Mouse (Mus musculus) kidney, adult 8-10 months (tissue): ENCODE results near the gene Zdhhc24.
A peak's percentile ranks its signal among the peaks of the same experiment; 100 is the strongest.

Source experiments
- DNase-seq, 2 experiments: peaks; one replicate each; pipeline ENCODE4 v3.0.0; 2022

The Zdhhc24 gene

GRCm38 (mm10) chr19:4879324-4879703, 846 bp downstream of the Zdhhc24 start:
- no peak for DNase-seq

- DNase-seq, result no peak
These were observed 5.5 kb downstream of the Zdhhc24 start for GRCm38 (mm10) chr19:4883961-4884360.

DNA sequence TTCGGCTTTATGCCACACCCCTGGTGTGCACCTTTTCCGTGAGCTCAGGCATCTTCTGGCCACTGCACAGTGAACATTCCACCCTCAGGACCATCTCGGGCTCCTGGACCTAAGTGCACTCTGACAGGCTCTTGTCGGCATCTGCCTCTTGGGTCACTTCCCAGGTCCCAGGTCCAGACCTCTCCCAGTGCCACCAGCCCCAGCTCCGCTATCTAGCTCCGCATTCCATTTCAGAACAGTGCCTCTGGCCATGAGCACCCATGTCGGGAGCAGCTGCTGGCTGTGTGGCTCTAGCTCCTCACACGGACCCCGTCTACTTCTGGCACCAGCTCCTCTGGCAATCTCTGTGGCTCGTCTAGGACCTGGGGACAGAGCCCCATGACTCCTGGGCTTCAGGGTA, 11.3 kb downstream of the Zdhhc24 start:
- DNase-seq, result no peak

DNA sequence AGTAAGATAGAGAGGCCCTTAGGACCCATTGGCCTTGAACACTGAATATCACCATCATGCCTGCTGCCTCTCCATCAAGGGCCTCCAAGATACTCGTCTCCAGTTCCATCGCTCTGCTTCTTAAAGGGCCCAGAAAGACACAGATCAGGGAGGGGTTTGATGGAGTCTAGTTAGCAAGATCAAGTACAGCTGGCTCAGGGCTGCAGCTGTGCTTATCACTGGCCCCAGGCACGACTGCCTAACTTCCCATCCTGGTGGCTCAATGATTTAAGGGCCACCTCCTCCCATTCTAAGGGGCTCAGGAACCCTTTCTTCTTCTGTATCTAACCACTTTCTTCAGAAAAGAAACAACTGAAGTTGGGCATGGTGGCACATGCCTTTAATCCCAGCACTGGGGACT, 13.3 kb downstream of the Zdhhc24 start:
- DNase-seq, result no peak

GRCm38 (mm10) chr19:4896780-4897520, 18.5 kb downstream of the Zdhhc24 start:
- no peak for DNase-seq

DNA sequence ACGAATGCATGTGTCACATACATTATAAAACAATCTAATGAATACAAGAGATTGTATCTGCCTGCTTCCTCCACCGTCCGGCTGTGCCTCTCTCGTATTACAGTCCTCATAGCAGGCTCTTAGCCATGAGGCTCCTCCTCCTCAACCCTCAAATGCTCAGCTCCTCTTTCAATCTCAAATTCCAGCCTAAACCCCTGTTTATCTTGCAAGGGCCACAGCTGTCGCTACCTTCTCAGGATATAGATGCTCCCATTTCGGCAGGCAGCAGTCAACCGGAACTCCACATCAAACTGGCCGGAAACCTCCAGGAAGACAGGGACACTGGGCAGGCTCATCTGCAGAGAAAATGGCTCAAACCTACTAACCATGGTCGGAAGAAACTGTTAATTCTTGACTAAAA, 20.5 kb downstream of the Zdhhc24 start:
- DNase-seq, result no peak

- DNase-seq, result no peak
These were observed 21.4 kb downstream of the Zdhhc24 start for GRCm38 (mm10) chr19:4899888-4900287.

DNA sequence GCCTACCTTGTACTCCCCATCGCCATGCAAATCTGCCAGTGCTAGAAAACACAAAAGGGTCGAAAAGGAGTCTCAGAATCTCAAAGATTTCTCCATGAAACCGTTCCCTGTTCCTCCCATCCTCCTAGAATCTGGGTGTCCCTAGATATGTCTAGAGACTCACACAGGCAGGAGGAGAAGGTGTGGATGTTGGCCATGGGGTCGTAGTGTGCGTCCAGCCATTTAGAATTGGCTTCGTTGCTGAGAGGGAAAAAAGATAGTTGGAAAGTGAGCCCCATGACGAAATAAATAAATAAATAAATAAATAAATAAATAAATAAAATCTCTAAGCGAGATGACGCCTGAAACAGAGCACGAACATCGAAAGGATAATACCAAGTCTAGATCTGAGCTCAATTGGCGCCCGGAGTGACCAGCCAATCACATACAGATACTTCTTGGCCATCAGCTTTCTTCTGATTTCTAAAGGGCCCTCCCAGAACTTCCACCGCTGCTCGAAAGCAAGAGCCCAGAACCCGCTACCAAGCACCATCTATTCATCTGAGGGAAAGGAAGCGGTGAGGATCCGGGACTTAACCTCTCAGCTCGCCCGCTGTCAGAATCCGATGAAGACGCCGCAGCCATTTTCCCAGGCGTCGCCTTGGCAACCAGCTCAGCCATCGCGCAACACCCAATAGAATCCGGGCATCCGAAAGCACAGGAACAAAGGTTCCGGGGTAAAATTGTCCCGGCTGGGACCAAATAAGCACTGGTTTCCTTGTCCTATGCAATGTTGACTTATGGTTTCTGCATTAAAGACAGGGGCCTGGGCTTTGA, 27.7 kb downstream of the Zdhhc24 start, which contains the start of gene Bbs1:
Gene Bbs1, minus strand, starts transcription at position 650 of the 816 bp plus-strand sequence.
- peak; percentile 60 to 79 for DNase-seq

DNA sequence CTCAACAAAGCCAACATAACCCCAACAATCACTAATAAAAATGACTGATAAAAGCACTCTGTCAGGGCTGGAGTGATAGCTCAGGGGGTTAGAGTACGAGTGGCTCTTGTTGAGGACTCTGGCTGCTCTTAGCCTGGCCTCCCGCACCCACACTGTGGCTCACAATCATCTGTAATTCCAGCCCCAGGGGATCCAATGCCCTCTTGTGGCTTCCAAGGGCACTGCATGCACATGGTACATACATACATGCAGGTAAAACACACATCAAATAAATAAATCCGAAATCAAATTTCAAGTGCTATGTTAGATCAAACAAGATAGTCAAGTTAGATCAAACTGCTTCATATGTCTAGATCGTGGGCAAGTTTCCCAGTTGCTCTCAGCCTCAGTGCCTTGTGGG, 29.6 kb downstream of the Zdhhc24 start:
- peak in 1 of 2 experiments; percentile 59 for DNase-seq

DNA sequence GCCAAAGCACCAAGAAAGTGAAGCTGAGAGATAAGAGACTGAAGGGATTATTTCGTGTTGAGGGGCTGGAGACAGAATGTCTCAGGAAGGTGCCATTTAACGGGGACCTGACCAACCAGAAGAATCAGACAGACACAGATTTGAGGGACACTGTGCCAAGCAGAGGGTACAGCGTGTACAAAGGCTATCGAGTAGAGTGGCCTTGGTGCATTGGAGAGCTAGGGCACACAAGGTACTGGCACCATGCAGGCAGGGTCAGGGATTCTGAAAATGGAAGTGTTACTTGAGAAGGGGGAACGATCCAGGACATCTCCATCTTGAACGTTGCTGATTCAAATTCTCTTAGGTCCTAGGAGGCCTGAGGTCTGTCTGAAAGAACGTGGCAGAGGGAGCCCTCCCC, 30.9 kb downstream of the Zdhhc24 start:
- no peak for DNase-seq

- DNase-seq, result no peak
These were observed 37.6 kb downstream of the Zdhhc24 start for GRCm38 (mm10) chr19:4915924-4916603.

- DNase-seq, result no peak
These were observed 38.4 kb downstream of the Zdhhc24 start for GRCm38 (mm10) chr19:4916827-4917226.

DNA sequence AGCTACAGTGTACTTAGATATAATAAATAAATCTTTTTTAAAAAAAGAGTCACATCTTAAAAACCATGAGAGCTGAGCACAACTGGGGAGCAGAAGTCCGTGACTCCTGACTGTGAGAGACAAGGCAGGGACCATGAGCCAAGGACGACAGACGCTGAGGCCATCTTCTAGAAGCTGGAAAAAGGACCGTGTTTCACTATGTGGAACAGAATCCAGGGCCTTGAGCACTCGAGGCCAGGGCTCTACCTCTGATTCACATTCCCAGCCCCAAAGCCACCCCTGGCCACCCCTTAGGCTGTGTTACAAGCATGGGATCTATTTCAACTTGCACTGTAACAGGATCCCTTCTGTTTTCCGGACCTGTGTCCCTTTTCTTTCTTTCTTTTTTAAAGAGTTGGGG, 41.2 kb downstream of the Zdhhc24 start:
- DNase-seq, result no peak

DNA sequence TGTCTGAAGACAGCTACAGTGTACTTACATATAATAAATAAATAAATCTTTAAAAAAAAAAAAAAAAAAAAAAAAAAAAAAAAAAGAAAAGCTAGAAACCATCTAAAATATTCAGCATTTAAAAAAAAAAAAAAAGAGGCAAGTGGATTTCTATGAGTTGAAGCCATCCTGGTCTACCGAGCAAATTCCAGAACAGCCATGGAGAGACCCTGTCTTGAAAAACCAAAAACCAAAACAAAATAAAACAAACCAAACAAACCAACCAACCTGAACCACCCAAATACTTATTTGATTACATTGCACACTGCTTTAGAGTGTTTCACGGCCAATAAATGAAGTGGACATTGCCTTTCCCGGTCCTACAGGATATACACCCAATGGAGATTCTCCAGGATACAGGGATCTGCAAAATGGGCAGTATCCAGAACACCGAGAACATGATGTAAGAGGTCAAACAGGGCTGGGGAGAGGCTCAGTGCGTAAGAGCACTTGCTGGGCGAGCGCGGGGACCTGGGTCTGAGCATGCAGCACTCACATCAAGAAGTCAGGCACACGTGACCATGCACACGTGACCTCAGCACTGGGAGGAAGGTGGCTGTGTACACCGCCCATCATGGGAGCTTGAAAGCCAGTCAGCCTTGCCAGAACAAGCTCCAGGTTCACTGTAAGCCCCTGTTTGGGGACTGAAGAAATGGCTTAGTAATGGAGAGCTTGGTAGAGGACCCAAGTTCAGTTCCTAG, 46.8 kb downstream of the Zdhhc24 start:
- no peak for DNase-seq

DNA sequence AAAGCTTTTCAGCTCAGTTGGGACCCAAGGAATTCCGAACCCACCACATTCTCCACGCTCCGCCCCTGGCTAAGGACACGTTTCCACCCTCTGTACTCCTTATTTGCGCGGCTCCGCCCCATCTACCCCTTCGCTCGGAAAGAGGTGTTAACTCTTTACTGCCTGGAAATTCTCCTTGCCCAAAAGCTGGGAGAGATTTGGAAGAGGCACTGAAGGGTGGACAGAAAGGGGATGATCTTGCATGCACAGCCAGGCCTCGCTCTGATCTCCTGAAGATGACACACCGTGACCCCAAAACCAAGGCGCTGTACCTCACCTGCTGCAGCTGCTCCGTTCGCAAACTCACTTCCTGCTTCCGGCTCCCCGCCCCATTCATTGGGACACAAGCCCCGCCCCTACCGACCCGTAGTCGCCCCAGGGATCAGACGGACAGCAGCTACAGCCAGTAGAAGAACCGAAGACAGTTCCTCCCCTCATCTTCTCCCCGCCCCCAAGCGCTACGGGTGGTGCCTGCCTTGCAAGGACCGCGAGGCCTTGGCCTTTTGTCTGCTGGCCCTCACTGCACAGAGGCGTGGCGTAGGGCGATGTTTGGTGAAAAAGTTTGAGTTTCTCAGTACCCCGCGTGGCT, 49.5 kb downstream of the Zdhhc24 start, which contains the start of gene Dpp3:
Gene Dpp3, minus strand, starts transcription at position 384 of the 628 bp plus-strand sequence.
- peak; percentile 98 to 99 for DNase-seq

DNA sequence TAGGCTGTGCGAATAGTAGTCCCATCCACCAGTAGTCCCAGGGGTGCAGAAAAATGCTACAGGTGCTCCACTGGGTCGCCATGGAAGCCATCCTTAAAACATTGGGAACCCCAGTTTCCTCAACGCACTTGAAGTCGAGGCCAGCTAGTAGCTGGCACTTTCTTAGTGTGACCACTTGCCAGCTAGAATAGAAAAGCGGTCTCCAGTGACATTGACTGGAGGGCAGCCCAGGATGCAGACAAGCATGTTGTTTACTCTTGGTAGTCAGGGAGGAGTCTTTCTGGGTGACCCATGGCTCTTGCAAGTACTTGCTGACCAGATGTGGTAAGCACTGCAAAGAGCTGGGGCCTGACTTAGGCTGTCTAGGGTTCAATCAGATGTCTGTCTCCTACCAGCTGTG, 50.3 kb downstream of the Zdhhc24 start:
- no peak for DNase-seq
